Mouse (Mus musculus) mouse trophoblast stem cell (cell line): ENCODE data around the gene Gm45140.
"Not testable (repeated sequence)": the region's sequence is repeated elsewhere in the genome, so short reads cannot be mapped to it uniquely, and the experiment has no call there.

ENCODE experiments used
- in situ Hi-C, 2 experiments: fragments of 300-500 bp; cut with MseI, MboI; formaldehyde crosslinking; loops; 2 replicates in 1 of 2; 3 replicates in 1 of 2; pipeline ENCODE4 v1.15.1; 2025

The Gm45140 gene

DNA sequence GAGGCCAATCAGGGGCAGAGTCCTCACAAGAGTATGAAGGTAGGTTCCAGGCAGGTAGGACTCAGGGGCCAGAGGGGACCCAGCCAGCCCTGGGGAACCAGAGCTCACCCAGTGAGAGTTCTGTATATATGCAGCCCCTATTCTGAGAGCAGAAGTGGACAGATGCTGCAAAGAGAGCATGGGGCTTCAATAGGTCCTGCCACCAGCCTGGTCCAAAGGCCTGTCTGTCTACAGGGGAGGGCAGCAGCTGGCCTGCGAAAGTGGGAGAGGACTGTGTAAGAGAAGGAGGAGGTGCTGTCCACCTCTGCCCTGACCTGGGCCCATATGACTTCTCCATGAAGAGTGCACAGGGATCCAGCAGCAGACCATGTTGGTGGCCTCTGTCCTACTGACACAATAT is 58.9 kb downstream of the Gm45140 start:
- in situ Hi-C loops = no loop called here

DNA sequence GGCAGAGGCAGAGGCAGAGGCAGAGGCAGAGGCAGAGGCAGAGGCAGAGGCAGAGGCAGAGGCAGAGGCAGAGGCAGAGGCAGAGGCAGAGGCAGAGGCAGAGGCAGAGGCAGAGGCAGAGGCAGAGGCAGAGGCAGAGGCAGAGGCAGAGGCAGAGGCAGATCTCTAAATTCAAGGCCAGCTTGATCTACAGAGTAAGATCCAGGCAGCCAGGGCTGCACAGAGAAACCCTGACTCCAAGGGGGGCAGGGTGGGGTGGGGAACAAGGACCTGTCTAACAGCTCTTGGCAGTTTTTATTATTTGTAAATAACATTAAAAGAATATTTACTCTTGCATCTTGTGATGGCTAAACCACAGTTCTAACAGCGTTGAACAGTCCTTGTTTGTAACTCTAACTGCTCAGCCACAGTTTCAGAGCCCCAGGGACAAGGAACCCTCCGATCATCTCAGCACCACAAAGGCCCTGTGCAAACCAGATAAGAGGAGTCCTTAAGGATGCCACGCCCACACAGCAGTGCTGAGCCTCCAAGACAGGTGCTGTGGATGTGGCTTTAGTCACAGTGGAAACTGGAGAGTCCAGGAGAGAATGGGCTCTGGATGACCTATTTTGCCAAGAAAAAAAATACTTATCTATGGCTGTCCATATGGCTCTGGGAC is 59.9 kb downstream of the Gm45140 start:
- in situ Hi-C loops = no loop called here

- in situ Hi-C loops = no loop called here
Observed at GRCm38 (mm10) chr6:87774909-87775308, 60.7 kb downstream of the Gm45140 start.

DNA sequence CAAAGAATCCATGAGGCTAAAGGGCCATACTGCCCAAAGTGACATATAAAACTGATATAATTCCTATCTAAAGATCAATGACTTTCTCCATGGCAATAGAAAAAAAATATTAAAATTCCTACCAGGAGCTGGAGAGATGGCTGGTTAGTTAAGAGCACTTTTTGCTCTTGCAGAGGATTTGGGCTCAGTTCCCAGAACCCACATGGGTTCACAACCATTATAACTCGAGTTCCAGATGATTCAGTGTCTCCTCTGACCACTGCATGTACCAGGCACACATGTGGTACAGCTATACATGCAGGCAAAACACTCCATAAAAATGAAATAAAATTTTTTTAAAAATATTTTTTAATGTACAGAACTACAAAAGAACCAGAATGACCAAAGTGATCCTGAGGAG is 61.1 kb downstream of the Gm45140 start:
- in situ Hi-C loops = no loop called here

- in situ Hi-C loops = no loop called here
Observed at GRCm38 (mm10) chr6:87770626-87771025, 65.0 kb downstream of the Gm45140 start.

DNA sequence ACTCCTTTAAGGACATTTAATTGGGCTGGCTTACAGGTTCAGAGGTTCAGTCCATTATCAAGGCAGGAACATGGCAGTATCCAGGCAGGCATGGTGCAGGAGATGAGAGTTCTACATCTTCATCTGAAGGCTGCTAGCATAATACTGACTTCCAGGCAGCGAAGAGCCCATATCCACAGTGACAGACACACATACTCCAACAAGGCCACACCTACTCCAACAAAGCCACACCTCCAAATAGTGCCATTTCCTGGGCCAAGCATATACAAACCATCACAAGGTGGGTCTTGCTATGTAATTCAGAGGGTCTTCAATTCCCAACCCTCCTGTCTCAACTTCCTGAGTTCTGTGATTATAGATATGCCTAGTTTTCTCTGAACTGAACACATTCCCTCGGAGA is 71.3 kb downstream of the Gm45140 start:
- in situ Hi-C loops = not testable (repeated sequence)

- in situ Hi-C loops = no loop called here
Observed at GRCm38 (mm10) chr6:87763376-87764280, 72.0 kb downstream of the Gm45140 start.

GRCm38 (mm10) chr6:87762161-87762560 is 73.4 kb downstream of the Gm45140 start:
- in situ Hi-C loops = no loop called here

DNA sequence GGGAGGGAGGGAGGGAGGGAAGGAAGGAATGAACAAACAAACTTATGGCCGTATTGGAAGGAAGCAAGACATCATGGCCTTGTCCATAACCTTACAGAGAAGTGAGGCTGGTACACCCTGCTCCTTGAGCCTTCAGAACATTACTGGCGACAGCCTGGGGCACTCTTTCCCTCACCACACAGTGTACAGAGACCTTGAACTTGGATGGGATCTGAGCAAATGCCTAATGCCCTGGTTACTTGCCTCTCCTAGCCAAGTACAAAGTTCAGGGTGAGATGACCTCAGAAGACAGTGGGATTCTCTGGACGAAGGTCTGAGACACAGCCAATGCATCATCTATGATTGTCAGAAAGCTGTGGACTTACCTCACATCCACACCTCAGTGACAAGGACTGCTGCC is 75.7 kb downstream of the Gm45140 start:
- in situ Hi-C loops = no loop called here

- in situ Hi-C loops = no loop called here
Observed at GRCm38 (mm10) chr6:87759404-87759803, 76.2 kb downstream of the Gm45140 start.

GRCm38 (mm10) chr6:87756896-87757295 is 78.7 kb downstream of the Gm45140 start:
- in situ Hi-C loops = no loop called here

DNA sequence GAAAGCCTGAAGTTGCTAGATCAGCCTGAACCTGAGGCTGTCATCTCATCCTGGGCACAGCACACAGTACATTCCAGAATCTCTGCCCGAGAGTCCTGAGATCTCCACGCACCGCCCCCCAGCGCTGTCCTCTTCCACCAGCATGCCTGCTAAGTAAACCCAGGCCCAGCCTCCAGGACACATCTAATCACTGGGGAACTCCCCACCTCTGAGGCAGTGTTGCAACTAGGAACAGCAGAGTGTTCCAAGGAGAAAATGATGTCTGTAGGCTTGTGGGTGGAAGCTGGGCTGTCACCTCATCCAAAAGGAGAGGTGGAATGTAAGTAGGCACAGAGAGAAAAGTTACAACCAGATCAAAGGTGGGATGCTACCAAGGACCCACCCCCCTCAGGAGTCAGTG is 80.4 kb downstream of the Gm45140 start:
- in situ Hi-C loops = no loop called here

DNA sequence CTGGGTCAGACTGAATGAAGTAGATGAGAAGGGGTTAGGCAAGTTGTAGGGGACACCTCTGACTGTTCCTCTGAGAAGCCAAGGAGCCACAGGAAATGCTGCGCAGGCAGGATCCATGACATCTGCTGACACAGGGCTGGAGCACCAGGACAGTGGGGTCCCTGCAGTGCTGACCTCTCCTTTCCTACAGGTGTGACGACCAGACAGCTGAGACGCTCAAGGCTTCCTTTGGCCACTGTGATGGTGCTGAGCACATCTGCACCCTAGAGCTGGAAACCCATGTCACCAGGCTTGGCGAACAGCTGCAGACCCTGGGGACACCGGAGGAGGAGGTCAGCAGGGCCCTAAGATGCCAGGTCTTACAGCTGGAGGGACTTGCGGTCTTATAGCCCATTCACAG is 84.0 kb downstream of the Gm45140 start:
- in situ Hi-C loops = no loop called here

GRCm38 (mm10) chr6:87750184-87750910 is 85.2 kb downstream of the Gm45140 start:
- in situ Hi-C loops = no loop called here

- in situ Hi-C loops = no loop called here
Observed at GRCm38 (mm10) chr6:87748531-87748930, 87.1 kb downstream of the Gm45140 start.

GRCm38 (mm10) chr6:87748078-87748477 is 87.5 kb downstream of the Gm45140 start:
- in situ Hi-C loops = no loop called here

DNA sequence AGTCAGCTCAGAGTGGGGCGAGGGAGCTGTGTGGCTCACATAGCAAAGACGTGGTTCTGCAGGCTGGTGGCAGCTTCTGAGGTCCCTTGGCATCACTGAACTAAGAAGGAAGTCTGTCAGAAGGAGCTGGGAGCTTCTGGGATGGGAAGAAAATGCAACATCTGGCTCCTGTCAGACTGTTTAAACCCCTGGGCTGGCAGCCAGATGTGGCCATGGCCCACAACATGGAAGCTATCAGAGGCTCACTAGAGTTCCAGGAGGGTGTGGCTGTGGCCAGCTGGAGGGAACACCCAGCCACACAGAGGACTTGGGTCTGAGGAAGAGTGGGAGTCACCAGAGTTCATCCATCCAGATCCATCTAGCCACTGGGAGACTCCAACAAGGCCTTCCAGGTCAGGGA is 88.7 kb downstream of the Gm45140 start:
- in situ Hi-C loops = no loop called here

- in situ Hi-C loops = no loop called here
Observed at GRCm38 (mm10) chr6:87746059-87746458, 89.5 kb downstream of the Gm45140 start.

GRCm38 (mm10) chr6:87745301-87745700 is 90.3 kb downstream of the Gm45140 start:
- in situ Hi-C loops = no loop called here

DNA sequence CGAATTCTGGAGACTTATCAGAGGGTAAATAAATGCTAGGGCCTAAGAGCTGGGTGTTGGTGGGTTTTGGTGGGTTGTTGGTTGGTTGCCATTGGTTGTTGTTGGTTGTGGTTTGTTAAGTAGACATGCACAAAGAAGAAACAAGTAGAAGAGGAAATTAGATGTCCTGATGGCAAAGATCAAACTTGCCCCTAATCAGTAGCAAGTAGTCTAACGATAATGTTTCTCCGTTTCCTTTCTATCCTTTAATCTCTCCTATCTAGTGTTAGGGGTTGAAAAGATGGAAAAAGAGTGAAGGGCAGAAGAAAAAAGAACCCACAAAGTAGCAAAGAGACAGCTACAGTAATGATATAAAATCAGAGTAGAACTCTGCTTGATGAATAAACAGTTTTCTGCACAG is 91.0 kb downstream of the Gm45140 start:
- in situ Hi-C loops = no loop called here

DNA sequence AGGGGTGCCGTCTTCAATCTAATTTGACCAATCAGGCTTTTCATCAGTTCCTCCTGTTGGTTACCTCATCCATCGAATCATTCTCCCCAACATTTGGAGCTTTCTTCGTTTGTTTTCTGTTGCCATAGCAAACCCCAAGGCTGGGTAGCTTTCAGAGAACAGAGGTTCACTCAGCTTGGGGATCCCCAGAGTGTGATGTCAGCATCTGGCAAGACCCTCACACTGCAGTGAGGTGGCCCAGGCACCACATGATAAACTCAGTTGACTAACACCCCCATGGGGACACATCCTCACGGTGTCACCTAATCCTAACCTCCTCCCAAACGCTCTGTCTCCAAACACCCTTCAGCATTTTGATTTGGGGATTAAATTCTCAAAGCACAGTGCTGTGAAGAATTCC is 92.3 kb downstream of the Gm45140 start:
- in situ Hi-C loops = no loop called here

- in situ Hi-C loops = no loop called here
Observed at GRCm38 (mm10) chr6:87742804-87743203, 92.8 kb downstream of the Gm45140 start.
